Mouse (Mus musculus): ENCODE measurements around the gene Vwf. TPM values are rescaled to one million over a fixed set of nuclear protein-coding genes. Genes with fewer than 3 reads are reported as not detected.

Gene Vwf
- polyA plus RNA-seq, 1 experiment from 2014 or later: 7.9 TPM

DNA sequence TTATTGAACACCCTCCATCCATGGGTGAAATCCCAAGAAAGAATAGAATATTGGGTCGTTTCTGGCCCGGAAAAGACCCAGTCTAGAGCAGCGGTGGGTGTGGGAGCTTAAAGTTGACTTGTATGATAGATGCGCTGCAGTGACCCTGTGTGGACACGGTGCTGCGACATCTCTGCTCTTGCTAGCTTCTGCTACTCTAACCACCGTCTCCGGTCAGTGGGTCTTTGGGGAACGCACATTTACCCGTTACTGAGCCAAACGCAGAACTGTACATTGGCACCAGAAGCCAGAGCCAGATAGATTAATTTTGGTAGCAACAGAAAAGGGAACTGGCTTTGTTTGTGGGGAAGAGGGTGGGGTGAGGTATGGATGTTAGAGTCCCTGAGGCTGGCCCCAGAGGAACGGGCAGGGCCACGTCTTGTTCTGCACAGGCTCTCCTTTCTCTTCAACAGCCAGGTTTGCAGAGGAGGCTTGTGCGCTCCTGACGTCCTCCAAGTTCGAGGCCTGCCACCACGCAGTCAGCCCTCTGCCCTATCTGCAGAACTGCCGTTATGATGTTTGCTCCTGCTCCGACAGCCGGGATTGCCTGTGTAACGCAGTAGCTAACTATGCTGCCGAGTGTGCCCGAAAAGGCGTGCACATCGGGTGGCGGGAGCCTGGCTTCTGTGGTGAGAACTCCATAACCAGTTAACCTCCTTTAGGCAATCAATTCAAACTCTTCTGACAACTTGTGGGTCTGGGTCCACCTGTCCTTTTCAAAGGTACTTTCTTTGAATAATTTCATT, 57.3 kb downstream of the Vwf start:
- no peaks in the 10 kb centered on the region for H3K9me3 ChIP-seq
- no peaks in the 10 kb centered on the region for H3K36me3 ChIP-seq
- H3K4me3 ChIP-seq: no peak overlapping the region
- no peak overlapping the region; the same call in 1 of the 2 replicates for H3K4me2 ChIP-seq
- H3K9ac ChIP-seq: no peak overlapping the region
- peaks cover 35% of the 10 kb centered on the region for H3K4me1 ChIP-seq
- H3K27me3 ChIP-seq: peaks cover 5% of the 10 kb centered on the region; the same call in 1 of the 2 replicates
- no peak for ATAC-seq (ENCODE audit: insufficient number of reproducible peaks, low FRiP score, low TSS enrichment, low read depth)
- H3K27ac ChIP-seq: peak overlapping the region; percentile 19; the same call in 1 of the 2 replicates
- WGBS: 77% methylated on average over 26 of the region's 26 CpGs

DNA sequence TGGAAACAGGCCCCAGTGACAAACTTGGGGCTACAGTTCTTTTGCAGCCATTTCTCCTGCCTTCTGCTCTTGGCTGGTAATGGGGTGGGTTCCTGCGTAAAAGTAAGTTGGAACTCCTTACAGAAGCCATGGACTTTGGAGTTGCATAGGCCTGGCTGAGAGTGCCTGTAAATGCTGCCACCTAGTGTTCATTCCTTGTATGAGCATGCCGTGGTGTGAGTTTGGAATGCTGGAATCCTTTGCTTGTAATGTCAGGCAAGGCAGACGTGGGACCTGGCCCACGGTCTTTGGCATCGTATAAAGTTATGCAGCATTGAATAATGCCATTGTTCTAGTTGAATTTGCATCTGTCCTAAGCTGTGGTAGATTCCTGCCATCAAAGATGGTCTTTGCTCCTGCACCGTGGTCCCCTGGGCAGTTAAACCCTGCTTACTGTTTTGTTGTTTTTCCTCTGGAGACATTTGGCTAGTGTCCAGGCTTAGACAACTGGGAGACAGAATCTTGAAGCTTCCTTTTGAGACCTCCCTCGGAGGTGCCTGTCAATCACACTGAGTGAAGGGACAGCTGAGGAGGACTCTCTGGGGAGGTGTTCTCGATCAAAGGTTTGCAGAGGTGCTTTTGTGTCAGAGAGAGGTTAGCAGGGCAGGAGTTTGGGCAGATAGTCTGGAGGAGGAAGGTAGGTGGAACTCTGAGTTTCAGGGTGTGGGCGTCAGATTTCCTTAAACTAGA, 58.1 kb downstream of the Vwf start:
- ATAC-seq (ENCODE audit: insufficient number of reproducible peaks, low FRiP score, low TSS enrichment, low read depth): peak; percentile 31; the same call in 1 of the 2 replicates
- 22% methylated on average over 9 of the region's 9 CpGs for WGBS

DNA sequence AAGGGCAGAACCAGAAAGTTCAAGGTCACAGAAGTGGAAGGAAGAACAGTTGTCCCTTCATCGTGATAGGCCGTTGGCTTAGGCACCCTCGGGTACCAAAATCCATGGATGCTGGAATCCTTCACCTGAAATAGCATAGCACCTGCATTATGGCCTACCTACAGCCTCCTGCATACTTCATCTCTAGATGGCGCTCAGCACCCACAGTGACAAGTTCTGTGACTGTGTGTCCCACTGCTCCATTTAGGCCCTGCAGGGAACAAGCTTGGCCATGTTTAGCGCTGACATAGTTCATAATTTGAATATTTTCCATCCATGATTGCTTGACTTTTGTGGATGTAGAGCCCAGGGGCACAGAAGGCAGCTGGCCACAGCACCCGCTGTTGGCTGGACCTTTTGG, 62.5 kb downstream of the Vwf start:
- Histone ChIP-seq H3K9me3 (no peaks in the 10 kb centered on the region), H3K36me3 (no peaks in the 10 kb centered on the region), H3K4me2 (no peak overlapping the region), H3K4me1 (peaks cover 4% of the 10 kb centered on the region), H3K27me3 (peaks cover 5% of the 10 kb centered on the region; the same call in 1 of the 2 replicates), H3K9ac (no peak overlapping the region), H3K27ac (no peak overlapping the region), H3K4me3 (no peak overlapping the region)
- WGBS: 73% methylated on average over 6 of the region's 6 CpGs
- ATAC-seq (ENCODE audit: insufficient number of reproducible peaks, low FRiP score, low TSS enrichment, low read depth): no peak

More for the DNA sequence above, 58.1 kb downstream of the Vwf start:
- Histone ChIP-seq H3K9ac (no peak overlapping the region), H3K36me3 (no peaks in the 10 kb centered on the region), H3K4me3 (no peak overlapping the region), H3K9me3 (no peaks in the 10 kb centered on the region), H3K4me1 (peaks cover 35% of the 10 kb centered on the region), H3K27ac (0 out of 2 replicates have a peak overlapping the region, but pooled peaks have one; percentile 19), H3K4me2 (no peak overlapping the region), H3K27me3 (peaks cover 5% of the 10 kb centered on the region; the same call in 1 of the 2 replicates)

DNA sequence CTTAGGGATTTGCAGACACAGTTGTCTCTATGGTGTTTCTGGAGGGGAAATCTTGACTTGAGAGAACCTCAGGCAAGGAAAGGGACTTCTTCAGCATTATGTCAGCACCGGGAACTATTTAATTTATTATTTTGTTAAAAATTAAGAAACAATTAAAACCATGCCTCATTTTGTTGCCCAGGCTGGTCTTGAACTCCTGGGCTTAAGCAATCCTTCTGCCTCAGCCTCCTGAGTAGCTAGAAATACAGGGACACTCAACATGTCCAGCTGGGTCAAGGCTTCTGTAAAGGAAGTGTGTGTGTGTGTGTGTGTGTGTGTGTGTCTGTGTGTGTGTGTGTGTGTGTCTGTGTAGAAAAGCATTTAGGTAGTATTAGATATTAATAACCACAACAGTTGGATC, 71.3 kb downstream of the Vwf start:
- Histone ChIP-seq H3K9me3 (no peaks in the 10 kb centered on the region), H3K27ac (no peak overlapping the region), H3K36me3 (no peaks in the 10 kb centered on the region), H3K27me3 (no peaks in the 10 kb centered on the region), H3K4me1 (no peaks in the 10 kb centered on the region; the same call in 1 of the 2 replicates), H3K9ac (no peak overlapping the region), H3K4me3 (no peak overlapping the region), H3K4me2 (no peak overlapping the region)
- ATAC-seq (ENCODE audit: insufficient number of reproducible peaks, low FRiP score, low TSS enrichment, low read depth): no peak
- WGBS: 88% methylated on average over 1 of the region's 1 CpGs

DNA sequence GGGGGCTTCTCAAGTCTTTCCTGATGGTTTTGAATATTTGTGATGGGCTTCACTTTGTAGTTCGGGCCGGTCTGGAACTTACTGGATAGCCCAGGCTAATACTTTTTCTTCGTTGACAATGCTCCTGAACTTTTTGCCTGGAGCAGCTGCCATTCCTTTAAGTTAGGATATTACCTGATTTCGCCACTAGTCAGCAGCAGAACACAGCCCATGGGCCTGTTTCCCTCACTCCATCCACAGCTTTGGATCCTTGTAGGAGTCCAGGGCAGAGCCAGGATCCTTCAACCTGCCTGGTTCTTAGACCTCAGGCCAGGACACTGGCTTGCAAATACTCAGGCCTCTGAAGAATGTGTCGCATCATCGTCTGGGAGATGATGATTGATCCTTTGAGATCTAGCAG, 74.2 kb downstream of the Vwf start:
- ATAC-seq (ENCODE audit: insufficient number of reproducible peaks, low FRiP score, low TSS enrichment, low read depth): no peak

DNA sequence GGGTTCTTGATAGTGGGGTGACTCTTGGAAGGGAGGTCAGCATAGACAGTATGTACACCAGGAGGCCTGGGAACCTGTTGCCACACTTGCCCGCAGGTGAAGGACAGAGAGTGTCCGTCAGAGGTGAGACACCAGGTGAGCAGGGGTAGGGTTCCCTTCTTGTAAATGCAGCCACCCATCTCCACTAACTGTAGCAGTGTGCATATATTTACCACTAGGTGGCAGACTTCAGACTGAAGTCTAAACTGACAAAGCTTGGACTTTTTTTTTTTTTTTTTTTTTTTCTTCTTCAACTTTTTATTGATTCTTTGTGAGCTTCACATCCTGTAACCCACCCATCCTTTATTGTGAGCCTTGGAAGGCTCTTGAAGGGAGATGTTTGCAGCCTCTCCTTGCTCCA, 75.9 kb downstream of the Vwf start:
- H3K9ac ChIP-seq: no peak overlapping the region
- no peak overlapping the region for H3K27ac ChIP-seq
- ATAC-seq (ENCODE audit: insufficient number of reproducible peaks, low FRiP score, low TSS enrichment, low read depth): no peak
- no peaks in the 10 kb centered on the region for H3K27me3 ChIP-seq
- WGBS: 50% methylated on average over 2 of the region's 2 CpGs
- H3K36me3 ChIP-seq: no peaks in the 10 kb centered on the region
- H3K9me3 ChIP-seq: no peaks in the 10 kb centered on the region
- no peaks in the 10 kb centered on the region; the same call in 1 of the 2 replicates for H3K4me1 ChIP-seq
- H3K4me3 ChIP-seq: no peak overlapping the region
- no peak overlapping the region for H3K4me2 ChIP-seq

More for the DNA sequence above, 74.2 kb downstream of the Vwf start:
- Histone ChIP-seq H3K4me1 (no peaks in the 10 kb centered on the region; the same call in 1 of the 2 replicates), H3K9ac (no peak overlapping the region), H3K27ac (no peak overlapping the region), H3K9me3 (no peaks in the 10 kb centered on the region), H3K4me2 (no peak overlapping the region), H3K27me3 (no peaks in the 10 kb centered on the region), H3K4me3 (no peak overlapping the region), H3K36me3 (no peaks in the 10 kb centered on the region)
- WGBS: 40% methylated on average over 6 of the region's 6 CpGs

DNA sequence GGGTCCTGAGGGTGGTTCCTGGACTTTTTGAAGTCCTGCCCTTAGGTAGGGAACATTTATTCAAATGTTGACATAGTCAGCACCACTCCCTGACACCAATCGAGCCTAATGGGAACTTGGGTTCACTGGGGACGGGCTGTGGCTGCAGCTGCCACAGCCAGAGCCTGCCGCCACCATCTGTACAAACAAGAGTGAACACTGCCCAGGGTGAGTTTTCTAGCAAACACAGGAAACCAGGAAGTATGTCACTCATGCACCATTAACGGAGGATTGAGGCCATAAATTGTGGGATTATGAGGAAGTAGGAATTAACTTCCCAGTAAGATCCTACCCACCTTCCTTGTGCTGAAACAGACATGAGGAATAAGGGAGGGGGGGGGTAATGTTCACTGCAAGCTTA, 93.9 kb downstream of the Vwf start:
- ATAC-seq (ENCODE audit: insufficient number of reproducible peaks, low FRiP score, low TSS enrichment, low read depth): no peak
- WGBS: 60% methylated on average over 4 of the region's 4 CpGs
- no peak overlapping the region for H3K27ac ChIP-seq

DNA sequence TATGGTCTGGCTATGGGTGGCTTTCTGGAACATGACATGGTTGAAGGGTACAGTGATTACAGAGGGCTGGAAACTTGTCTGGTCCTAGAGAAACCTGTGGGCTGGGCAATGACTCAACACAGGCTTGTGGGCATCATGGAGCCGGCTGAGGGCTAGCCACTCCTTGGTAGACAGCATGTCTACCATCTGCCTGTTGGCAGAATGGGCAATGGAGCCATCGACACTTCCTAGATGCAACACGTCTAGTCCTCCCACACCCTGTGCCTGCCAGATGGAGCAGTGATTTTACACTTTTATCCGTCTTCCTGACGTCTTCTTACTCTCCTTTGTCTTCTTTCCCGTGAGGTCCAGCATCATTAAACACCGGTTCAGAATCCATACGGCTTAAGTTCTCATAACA, 94.6 kb downstream of the Vwf start:
- H3K27ac ChIP-seq: no peak overlapping the region
- WGBS: 74% methylated on average over 8 of the region's 8 CpGs

More for the DNA sequence above, 93.9 kb downstream of the Vwf start:
- H3K27me3 ChIP-seq: 0 out of 2 replicates have a peak, but pooled peaks cover 4% of the 10 kb centered on the region
- no peaks in the 10 kb centered on the region for H3K9me3 ChIP-seq
- H3K36me3 ChIP-seq: no peaks in the 10 kb centered on the region
- H3K4me3 ChIP-seq: no peak overlapping the region
- no peaks in the 10 kb centered on the region for H3K4me1 ChIP-seq
- no peak overlapping the region for H3K4me2 ChIP-seq
- H3K9ac ChIP-seq: no peak overlapping the region

DNA sequence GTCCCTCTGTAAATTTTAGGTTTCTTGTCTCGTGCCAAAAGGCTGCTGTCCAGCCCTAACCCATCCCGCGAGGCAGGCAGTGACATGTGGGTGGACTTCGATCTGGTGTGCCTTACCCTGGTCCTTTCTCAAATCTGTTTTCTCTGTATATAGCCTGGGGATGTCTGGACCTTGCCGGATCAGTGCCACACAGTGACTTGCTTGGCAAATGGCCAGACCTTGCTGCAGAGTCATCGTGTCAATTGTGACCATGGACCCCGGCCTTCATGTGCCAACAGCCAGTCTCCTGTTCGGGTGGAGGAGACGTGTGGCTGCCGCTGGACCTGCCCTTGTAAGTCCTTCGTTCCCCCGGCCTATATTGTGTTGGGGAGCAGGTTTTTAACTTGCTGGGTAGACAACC, 102.4 kb downstream of the Vwf start:
- Histone ChIP-seq H3K27me3 (no peaks in the 10 kb centered on the region), H3K9ac (no peak overlapping the region), H3K27ac (no peak overlapping the region), H3K36me3 (no peaks in the 10 kb centered on the region), H3K4me1 (no peaks in the 10 kb centered on the region), H3K4me2 (no peak overlapping the region), H3K4me3 (no peak overlapping the region), H3K9me3 (no peaks in the 10 kb centered on the region)
- no peak for ATAC-seq (ENCODE audit: insufficient number of reproducible peaks, low FRiP score, low TSS enrichment, low read depth)
- WGBS: 78% methylated on average over 12 of the region's 12 CpGs

More for the DNA sequence above, 94.6 kb downstream of the Vwf start:
- Histone ChIP-seq H3K4me2 (no peak overlapping the region), H3K36me3 (no peaks in the 10 kb centered on the region), H3K4me1 (no peaks in the 10 kb centered on the region), H3K4me3 (no peak overlapping the region), H3K9me3 (no peaks in the 10 kb centered on the region), H3K9ac (no peak overlapping the region), H3K27me3 (0 out of 2 replicates have a peak, but pooled peaks cover 4% of the 10 kb centered on the region)
- no peak for ATAC-seq (ENCODE audit: insufficient number of reproducible peaks, low FRiP score, low TSS enrichment, low read depth)

DNA sequence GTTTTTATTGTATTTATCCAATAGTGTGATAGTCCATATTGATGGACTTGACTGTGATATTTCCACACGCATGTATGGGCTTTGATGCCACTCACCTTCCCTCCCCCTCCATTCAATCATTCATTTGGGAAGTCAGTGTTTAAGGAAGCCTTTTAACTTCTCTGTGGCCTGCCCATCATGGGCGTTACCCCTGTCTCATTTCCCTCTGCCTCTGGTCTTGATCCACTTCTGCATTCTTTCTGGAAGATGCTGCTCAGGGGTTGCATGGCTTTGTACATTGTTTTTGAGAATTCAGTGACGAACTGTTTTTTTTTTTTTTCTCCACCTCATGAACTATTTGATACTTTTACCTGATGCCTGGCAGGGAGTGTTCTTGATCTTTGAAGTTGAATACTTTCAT, 104.8 kb downstream of the Vwf start:
- no peak for ATAC-seq (ENCODE audit: insufficient number of reproducible peaks, low FRiP score, low TSS enrichment, low read depth)
- H3K9me3 ChIP-seq: no peaks in the 10 kb centered on the region
- H3K9ac ChIP-seq: no peak overlapping the region
- H3K4me2 ChIP-seq: no peak overlapping the region
- WGBS: 80% methylated on average over 3 of the region's 3 CpGs
- peaks cover 3% of the 10 kb centered on the region; the same call in 1 of the 2 replicates for H3K4me1 ChIP-seq
- H3K27me3 ChIP-seq: no peaks in the 10 kb centered on the region
- H3K4me3 ChIP-seq: no peak overlapping the region
- H3K27ac ChIP-seq: no peak overlapping the region
- H3K36me3 ChIP-seq: no peaks in the 10 kb centered on the region

DNA sequence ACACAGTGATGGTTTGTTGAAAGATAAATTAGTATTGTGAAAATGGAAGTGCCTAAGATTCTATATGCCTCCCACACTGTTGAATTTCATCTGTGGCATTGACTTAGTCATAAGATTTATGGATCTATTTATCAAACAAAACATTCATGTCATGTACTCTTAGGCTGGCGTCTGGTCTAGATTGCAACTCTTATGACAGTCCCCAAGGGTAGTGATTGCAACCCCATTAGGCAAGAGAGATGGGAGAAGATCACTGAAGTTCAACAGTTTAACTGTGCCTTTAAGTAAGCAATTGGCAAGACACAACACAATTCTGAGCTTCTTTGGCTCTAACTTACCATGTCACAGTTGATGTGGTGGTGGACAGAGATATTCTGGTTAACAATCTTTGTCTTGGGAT, 106.8 kb downstream of the Vwf start:
- H3K27me3 ChIP-seq: 0 out of 2 replicates have a peak, but pooled peaks cover 5% of the 10 kb centered on the region
- peaks cover 3% of the 10 kb centered on the region; the same call in 1 of the 2 replicates for H3K4me1 ChIP-seq
- 53% methylated on average over 1 of the region's 1 CpGs for WGBS
- no peak overlapping the region for H3K4me2 ChIP-seq
- no peaks in the 10 kb centered on the region for H3K9me3 ChIP-seq
- H3K27ac ChIP-seq: no peak overlapping the region
- H3K36me3 ChIP-seq: no peaks in the 10 kb centered on the region
- H3K9ac ChIP-seq: no peak overlapping the region
- ATAC-seq (ENCODE audit: insufficient number of reproducible peaks, low FRiP score, low TSS enrichment, low read depth): no peak
- no peak overlapping the region for H3K4me3 ChIP-seq

DNA sequence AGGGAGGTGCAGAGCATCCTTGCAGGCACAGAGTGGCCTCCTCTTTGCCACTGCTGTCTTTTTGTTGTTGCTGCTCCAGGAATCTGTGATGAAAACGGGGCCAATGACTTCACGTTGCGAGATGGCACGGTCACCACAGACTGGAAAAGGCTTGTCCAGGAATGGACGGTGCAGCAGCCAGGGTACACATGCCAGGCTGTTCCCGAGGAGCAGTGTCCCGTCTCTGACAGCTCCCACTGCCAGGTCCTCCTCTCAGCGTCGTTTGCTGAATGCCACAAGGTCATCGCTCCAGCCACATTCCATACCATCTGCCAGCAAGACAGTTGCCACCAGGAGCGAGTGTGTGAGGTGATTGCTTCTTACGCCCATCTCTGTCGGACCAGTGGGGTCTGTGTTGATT, 110.3 kb downstream of the Vwf start:
- no peak for ATAC-seq (ENCODE audit: insufficient number of reproducible peaks, low FRiP score, low TSS enrichment, low read depth)
- Histone ChIP-seq H3K4me1 (peaks cover 3% of the 10 kb centered on the region; the same call in 1 of the 2 replicates), H3K27ac (no peak overlapping the region), H3K27me3 (0 out of 2 replicates have a peak, but pooled peaks cover 5% of the 10 kb centered on the region), H3K4me3 (no peak overlapping the region), H3K9ac (no peak overlapping the region), H3K4me2 (no peak overlapping the region), H3K36me3 (no peaks in the 10 kb centered on the region), H3K9me3 (no peaks in the 10 kb centered on the region)
- 84% methylated on average over 13 of the region's 13 CpGs for WGBS
